Mouse (Mus musculus) megakaryocyte, embryonic 14.5 days (primary cell): ENCODE measurements around the gene Tmprss4.

Experiments
- FLI1 ChIP-seq: IDR thresholded peaks from 2 replicates; pipeline ENCODE4 v1.6.1; 2012; ENCODE audit warnings: low read length, inconsistent platforms, mixed read lengths
- GATA1 ChIP-seq: IDR thresholded peaks from 3 replicates; pipeline ENCODE4 v1.6.1; 2012; ENCODE audit warnings: mixed read lengths, low read length, inconsistent platforms, borderline replicate concordance

DNA sequence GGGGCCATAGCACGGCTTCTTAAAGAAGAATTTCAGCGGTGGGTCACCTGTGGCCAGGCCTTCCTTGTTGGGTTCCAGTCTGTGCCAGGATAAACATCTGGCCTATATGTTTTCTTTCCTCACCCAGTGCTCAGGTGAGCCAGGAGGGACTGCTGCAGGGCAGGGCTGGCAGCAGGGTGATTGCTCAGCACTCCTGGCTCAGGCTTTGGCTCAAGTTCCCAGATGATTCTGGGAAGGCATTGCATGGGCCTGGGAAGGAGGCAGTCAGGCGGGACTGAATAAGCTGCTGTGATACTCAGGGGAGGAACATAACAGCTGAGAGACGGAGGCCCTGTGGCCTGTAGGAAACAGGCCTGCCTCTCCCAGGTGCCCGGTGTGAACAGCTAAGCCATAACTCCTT is 1.3 kb upstream of the Tmprss4 start:
- TF ChIP-seq GATA1 = no peak
- no peak for TF ChIP-seq FLI1
